Mouse (Mus musculus) spleen, adult 2 months (tissue): Measurements from ENCODE around the gene Cs. TPM values are rescaled to one million over a fixed set of nuclear protein-coding genes. Genes with fewer than 3 reads are reported as not detected.

ENCODE experiments used
- DNase-seq, 2 experiments: peaks; one replicate each; pipeline versions ENCODE4 v3.0.0 to v3.0.0-alpha.2; 2012 to 2021; ENCODE audit warnings: low spot score in 2 of 2, low read depth in 1 of 2
- H3K27ac ChIP-seq: fragments of 200-500 bp; 2 replicates; pipeline ENCODE4 v1.5.1; 2012; ENCODE audit warnings: low read length, inconsistent platforms; ENCODE audit not compliant: insufficient read depth
- H3K27me3 ChIP-seq: fragments of 200-500 bp; 2 replicates; pipeline ENCODE4 v1.6.1; 2012; ENCODE audit warnings: mild to moderate bottlenecking, moderate library complexity, low read length, inconsistent platforms; ENCODE audit not compliant: control insufficient read depth, insufficient read depth
- H3K36me3 ChIP-seq: fragments of 200-500 bp; 2 replicates; pipeline ENCODE4 v1.6.1; 2012; ENCODE audit warnings: mild to moderate bottlenecking, low read length, inconsistent platforms; ENCODE audit not compliant: control insufficient read depth, insufficient read depth
- H3K4me1 ChIP-seq: fragments of 200-500 bp; 2 replicates; pipeline ENCODE4 v1.6.1; 2011; ENCODE audit warnings: inconsistent platforms; ENCODE audit not compliant: control insufficient read depth, insufficient read depth, insufficient read length
- H3K4me3 ChIP-seq: fragments of 200-500 bp; 2 replicates; pipeline ENCODE4 v1.5.1; 2011; ENCODE audit warnings: mild to moderate bottlenecking, inconsistent platforms; ENCODE audit not compliant: insufficient read depth, insufficient read length; ENCODE audit errors: extremely low read depth
- CTCF ChIP-seq: fragments of 200-500 bp; IDR thresholded peaks from 2 replicates; pipeline ENCODE4 v1.5.1; 2011; ENCODE audit warnings: mild to moderate bottlenecking, inconsistent platforms; ENCODE audit not compliant: insufficient read depth, insufficient read length, insufficient replicate concordance; ENCODE audit errors: extremely low read depth
- POLR2A ChIP-seq: fragments of 200-500 bp; IDR thresholded peaks from 2 replicates; pipeline ENCODE4 v1.6.1; 2011; ENCODE audit warnings: low read depth, low read length, inconsistent platforms
- WGBS: fragments of 180-500 bp; shearing (Covaris S2); methylation state at CpG from one replicate; pipeline ENCODE4 v1.1.7; 2018; 5-methylcytosine and 5-hydroxymethylcytosine counted together
- polyA plus RNA-seq: library from polyadenylated mRNA; depleted of rRNA; stranded (reverse); fragments of >200 nt; gene quantifications from 2 replicates; pipeline ENCODE4 v1.2.3, GENCODE M21; 2012

Cs gene
- polyA plus RNA-seq, 1 experiment: 70.4 TPM

DNA sequence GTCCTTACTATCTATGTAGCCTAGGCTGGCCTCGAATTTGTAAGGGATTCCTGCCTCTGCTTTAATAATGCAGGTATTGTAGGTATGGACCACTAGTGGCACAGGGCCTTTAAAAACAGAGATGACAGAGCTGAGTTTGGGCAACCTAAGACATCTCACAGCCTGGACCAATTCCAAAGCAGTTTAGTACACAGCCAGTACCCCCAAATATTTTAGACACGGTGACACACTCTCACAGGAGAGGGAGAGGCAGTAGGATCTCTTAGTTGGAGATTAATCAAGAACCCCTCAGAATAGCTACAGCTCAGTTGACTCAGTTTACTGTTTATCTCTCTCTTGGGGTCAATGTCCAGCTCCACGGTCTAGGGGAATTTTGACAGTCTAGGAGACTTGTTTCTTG, 35.2 kb upstream of the Cs start:
- WGBS: 23% methylated on average over 3 of the region's 3 CpGs
- H3K27me3 ChIP-seq: no peaks in the 10 kb centered on the region
- TF ChIP-seq CTCF: no peak
- no peak for TF ChIP-seq POLR2A
- H3K36me3 ChIP-seq: no peaks in the 10 kb centered on the region
- peaks cover 6% of the 10 kb centered on the region; the same call in 1 of the 2 replicates for H3K4me1 ChIP-seq
- DNase-seq: no peak
- H3K27ac ChIP-seq: peak overlapping the region; percentile 88; the same call in 1 of the 2 replicates
- peak overlapping the region; percentile 74; the same call in 1 of the 2 replicates for H3K4me3 ChIP-seq

- TF ChIP-seq POLR2A: no peak
- TF ChIP-seq CTCF: no peak
- no peaks in the 10 kb centered on the region for H3K36me3 ChIP-seq
- peak overlapping the region; percentile 88 for H3K27ac ChIP-seq
- H3K27me3 ChIP-seq: no peaks in the 10 kb centered on the region
- H3K4me1 ChIP-seq: peaks cover 6% of the 10 kb centered on the region; the same call in 1 of the 2 replicates
- 1% methylated on average over 9 of the region's 9 CpGs for WGBS
- peak overlapping the region; percentile 74 for H3K4me3 ChIP-seq
- DNase-seq: no peak
Measured at GRCm38 (mm10) chr10:128302785-128303125, 34.8 kb upstream of the Cs start.

- under 1% methylated on average over 37 of the region's 37 CpGs for WGBS
- TF ChIP-seq POLR2A (peak; percentile 15; the same call in 1 of the 2 replicates), CTCF (no peak)
- Histone ChIP-seq H3K27me3 (no peaks in the 10 kb centered on the region), H3K36me3 (no peaks in the 10 kb centered on the region; the same call in 1 of the 2 replicates), H3K27ac (peak within 1 kb of the TSS; percentile 97), H3K4me3 (peak within 1 kb of the TSS; percentile 74), H3K4me1 (peaks cover 6% of the 10 kb centered on the region; the same call in 1 of the 2 replicates)
- DNase-seq: peak; percentile 99
Measured at GRCm38 (mm10) chr10:128303126-128304021, 34.2 kb upstream of the Cs start, which contains the start of gene Pan2. Pan2 (plus strand) TSS chr10:128303335.

- peaks cover 24% of the 10 kb centered on the region for H3K36me3 ChIP-seq
- no peaks in the 10 kb centered on the region for H3K27me3 ChIP-seq
- WGBS: 92% methylated on average over 7 of the region's 7 CpGs
- H3K4me3 ChIP-seq: no peak overlapping the region
- H3K27ac ChIP-seq: no peak overlapping the region
- TF ChIP-seq CTCF: no peak
- TF ChIP-seq POLR2A: no peak
- H3K4me1 ChIP-seq: no peaks in the 10 kb centered on the region
- DNase-seq: no peak
Measured at GRCm38 (mm10) chr10:128309654-128310053, 27.9 kb upstream of the Cs start.

GRCm38 (mm10) chr10:128310177-128310576, 27.4 kb upstream of the Cs start:
- no peak for DNase-seq
- Histone ChIP-seq H3K27me3 (no peaks in the 10 kb centered on the region), H3K27ac (no peak overlapping the region), H3K36me3 (peaks cover 26% of the 10 kb centered on the region), H3K4me3 (no peak overlapping the region), H3K4me1 (no peaks in the 10 kb centered on the region)
- TF ChIP-seq CTCF: no peak
- 60% methylated on average over 11 of the region's 11 CpGs for WGBS

- WGBS: 64% methylated on average over 4 of the region's 4 CpGs
Measured at GRCm38 (mm10) chr10:128310902-128311301, 26.6 kb upstream of the Cs start.

GRCm38 (mm10) chr10:128315578-128315977, 22.0 kb upstream of the Cs start:
- Histone ChIP-seq H3K4me3 (no peak overlapping the region), H3K4me1 (no peaks in the 10 kb centered on the region), H3K27me3 (no peaks in the 10 kb centered on the region), H3K27ac (no peak overlapping the region), H3K36me3 (peaks cover 37% of the 10 kb centered on the region)
- 91% methylated on average over 8 of the region's 8 CpGs for WGBS
- no peak for TF ChIP-seq CTCF
- TF ChIP-seq POLR2A: no peak
- DNase-seq: no peak

More at GRCm38 (mm10) chr10:128310902-128311301, 26.6 kb upstream of the Cs start:
- Histone ChIP-seq H3K27me3 (no peaks in the 10 kb centered on the region), H3K4me3 (no peak overlapping the region), H3K4me1 (no peaks in the 10 kb centered on the region), H3K36me3 (peaks cover 32% of the 10 kb centered on the region), H3K27ac (no peak overlapping the region)
- no peak for DNase-seq
- TF ChIP-seq CTCF (no peak), POLR2A (no peak)
